Mouse (Mus musculus) left cerebral cortex, adult 18-20 months (tissue): ENCODE results near the gene Cd2. TPM values are rescaled to one million over a fixed set of nuclear protein-coding genes. Genes with fewer than 3 reads are reported as not detected.

ENCODE experiments used
- DNase-seq, 2 experiments: peaks; one replicate each; pipeline ENCODE4 v3.0.0; 2021 to 2022; ENCODE audit warnings: low spot score in 2 of 2, mixed read lengths in 1 of 2
- total RNA-seq, 2 experiments: library from RNA; stranded (reverse); gene quantifications; 2 replicates each; pipeline ENCODE4 v1.2.3; 2021

Gene Cd2
- total RNA-seq, 2 experiments from 2014 or later = not detected

DNA sequence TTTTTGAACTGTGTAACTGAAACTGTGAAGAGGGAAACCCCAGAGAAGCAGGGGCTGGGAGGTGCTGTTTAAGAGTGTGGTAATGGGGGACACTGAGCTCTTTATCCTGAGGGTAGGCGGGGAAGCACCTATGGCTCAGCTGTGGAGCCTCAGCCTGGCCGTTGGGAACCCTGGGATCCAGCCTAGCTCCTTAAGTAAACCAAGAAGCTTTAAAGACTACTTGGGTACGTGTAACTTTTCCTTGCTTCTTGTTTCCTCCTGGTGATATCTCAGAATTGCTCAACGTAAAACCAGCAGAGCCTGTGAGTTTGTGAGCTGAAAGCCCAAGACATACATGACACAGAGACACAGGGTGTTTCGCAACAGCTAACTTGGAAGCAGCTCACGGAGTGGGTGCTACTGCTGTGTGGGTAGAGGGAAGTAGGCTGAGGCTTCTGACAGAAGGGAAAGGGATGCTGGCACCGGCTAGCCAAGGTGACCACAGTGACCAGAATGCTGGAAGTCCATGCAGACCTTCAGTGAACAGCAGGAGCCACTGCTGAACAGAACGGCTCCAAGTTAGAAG, 5.9 kb upstream of the Cd2 start:
- DNase-seq = peak in 1 of 2 experiments; percentile 30

DNA sequence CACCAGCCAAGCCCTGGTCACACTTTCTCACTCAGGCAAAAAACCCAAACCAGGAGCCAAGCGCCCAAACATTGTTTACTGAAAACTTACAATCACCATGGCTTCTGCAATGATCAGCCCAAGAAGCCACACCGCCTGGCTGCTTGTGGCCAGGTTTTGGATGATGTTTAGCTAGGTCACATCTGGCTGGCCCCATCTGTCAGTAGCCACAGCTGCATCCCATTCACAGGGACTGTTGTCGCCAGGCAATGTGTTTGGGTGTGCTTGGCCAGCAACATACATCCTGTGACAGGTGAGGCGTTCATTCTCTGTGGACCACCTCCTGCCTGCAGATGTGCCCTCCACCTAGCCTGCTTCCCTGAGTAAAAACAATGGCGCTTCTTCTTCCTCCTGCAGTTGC, 4.9 kb upstream of the Cd2 start:
- DNase-seq = no peak

DNA sequence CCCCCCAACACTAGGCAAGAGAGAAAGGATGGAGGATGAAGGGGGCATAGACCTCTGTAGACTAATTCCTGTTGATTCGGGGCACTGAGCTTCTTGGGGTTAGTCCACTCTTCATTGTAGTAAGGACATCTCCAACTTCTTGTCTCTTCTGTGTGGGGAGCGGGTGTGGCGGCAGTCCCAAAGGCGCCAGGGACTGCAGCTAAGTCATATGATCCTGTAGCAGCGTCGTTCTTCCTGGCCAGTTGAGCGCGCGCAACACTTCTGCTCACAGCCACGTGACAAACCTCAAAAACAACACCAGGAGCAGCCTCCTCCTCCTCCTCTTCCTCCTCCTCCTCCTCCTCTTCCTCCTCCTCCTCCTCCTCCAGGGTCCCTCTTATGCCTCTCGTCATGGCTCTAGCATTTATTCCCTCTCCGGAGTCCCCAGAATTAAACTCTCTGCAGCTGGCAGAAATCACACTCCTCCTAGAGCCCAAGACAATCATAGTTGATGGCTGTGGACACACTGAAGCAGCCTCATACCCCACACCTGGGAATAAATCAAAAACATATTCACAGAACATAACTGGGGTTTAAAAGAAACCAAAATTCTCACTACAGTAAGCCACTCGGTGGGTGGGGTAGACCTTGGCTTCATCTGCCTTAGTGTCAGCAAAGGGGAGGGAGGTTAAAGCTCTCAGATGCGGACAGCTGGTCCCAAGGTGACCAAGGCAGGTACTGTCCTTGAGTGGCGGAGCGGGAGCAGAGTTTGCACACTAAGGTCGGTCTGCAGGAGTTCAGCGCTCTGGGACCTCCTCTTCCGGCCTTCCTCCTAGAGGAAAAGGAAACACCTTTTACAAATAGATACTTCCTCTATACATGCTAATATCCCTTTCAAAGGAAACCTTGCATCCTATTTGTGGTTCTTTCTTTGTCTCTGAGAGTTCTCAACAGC, 3.1 kb upstream of the Cd2 start:
- no peak for DNase-seq

DNA sequence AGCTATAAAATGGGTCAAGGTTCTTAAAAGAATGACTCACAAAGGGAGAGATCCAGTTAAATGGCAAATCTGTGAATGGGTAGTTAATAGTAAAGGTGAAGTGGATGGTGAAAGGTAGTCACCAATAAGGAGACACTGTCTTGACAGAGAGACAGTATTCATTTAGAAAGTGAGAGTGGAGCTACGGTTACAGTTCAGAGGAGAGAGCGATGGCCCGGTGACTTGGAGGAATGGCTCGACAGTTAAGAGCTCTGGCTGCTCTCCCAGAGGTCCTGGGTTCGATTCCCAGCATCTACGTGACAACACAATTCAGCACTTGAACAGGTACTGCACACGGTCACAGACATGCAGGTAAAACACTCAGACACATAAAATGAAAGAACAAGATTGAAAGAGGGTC, 2.3 kb upstream of the Cd2 start:
- DNase-seq = no peak

DNA sequence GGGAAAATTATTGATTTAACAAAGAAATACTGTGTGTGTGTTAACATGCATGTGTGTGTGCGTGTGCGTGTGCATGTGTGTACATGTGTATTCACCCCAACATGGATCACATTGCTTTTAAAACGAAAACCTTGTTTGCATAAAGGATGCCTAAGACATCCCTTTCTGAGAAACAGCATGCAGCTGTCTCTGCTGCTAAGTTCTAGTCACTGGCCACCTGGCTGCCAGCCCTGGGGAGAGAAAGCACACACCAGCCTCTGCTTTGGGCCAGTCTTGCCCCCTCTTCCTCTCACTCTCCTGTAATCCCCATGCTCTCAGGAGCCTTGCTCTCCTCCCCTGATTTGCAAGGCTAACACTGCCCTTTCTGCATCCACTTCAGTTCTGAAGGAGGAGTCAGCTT, 1.7 kb upstream of the Cd2 start:
- DNase-seq = no peak

DNA sequence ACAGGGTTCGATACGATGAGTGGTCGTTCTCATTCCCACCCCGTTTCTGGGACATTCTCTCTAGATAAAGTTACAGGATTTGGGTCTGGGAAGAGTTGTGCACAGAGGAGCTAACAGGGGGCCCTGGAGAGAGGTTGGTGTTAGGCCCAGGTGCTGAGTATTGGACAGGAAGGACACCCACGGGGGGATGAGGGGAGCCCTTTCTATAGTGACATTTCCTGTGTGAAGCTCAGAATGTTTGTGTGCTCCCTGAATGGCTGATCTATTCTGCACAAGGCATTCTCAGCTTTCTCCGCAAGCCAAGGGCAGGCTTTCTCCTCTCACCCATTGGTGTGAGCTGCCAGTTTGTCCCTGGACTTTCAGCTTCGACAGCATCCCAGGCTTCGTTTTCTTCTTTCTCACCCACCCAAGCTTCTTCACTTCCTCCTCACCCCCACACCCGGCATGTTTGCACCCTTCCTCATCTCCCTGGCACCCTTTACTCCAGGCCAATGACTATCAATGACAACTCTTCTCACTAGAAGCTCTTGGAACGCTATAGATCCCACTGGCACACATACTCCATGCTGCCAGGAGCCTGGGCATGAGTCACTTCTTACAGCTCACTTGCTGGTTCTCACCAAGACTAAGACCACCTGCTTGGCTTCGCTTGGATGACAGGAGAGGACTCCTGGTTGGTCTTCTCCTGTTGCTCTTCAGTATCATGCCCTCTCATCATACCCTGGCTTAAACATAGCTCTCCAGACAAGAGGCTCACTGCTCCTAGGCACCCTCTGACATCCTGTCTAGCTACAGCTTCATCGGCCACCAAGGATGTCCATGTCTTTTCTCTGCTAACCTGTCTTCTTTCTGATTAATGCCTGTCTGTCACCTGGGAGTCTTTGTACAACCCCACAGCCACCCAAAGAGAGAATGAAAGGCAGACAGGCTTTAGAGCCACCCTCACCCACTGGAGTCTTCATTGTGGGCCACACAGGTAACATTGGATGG, 1.1 kb downstream of the Cd2 start:
- no peak for DNase-seq

DNA sequence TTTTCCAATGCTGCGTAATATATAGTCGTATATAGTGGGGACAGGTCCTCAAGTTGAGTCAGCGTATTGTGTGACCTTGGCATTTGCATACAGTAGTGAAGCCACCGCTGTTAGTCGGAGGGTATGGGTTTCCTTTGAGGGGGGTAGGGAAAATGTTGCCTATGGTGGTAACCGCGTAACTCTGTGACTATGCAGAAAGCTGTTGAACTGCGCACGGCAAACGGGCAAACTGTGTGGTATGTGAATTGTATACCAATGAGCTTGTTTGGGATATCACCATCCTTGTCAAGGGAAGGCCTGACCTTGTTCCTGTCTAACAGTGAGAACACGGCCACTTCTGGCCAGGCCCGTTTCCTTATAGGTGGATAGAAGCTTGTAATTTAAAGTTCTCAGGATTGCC, 1.9 kb downstream of the Cd2 start:
- no peak for DNase-seq

DNA sequence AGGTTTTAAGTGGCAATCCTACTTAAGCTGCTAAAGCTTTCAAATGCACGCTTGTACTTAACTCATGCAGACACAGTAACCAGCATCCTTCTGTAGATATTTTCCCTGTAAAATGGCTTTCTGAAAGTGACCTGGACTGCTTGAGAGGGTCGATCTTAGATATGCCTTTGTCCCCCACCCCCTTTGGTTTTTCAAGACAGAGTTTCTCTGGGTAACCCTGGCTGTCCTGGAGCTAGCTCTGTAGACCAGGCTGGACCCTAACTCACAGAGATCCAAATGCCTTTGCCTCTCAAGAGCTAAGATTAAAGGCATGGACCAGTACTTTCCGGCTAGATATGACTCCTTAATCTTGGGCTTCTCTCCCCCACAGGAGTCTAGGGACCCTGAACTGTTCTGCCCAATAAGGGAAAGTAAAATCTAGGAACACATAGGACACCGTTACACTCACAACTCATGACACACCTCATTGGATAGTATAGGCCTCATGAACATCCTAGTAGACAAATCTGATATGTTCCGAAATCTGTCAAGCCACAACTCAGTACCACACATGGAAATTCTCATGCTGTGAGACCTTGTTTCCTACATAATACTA, 2.6 kb downstream of the Cd2 start:
- DNase-seq = no peak

DNA sequence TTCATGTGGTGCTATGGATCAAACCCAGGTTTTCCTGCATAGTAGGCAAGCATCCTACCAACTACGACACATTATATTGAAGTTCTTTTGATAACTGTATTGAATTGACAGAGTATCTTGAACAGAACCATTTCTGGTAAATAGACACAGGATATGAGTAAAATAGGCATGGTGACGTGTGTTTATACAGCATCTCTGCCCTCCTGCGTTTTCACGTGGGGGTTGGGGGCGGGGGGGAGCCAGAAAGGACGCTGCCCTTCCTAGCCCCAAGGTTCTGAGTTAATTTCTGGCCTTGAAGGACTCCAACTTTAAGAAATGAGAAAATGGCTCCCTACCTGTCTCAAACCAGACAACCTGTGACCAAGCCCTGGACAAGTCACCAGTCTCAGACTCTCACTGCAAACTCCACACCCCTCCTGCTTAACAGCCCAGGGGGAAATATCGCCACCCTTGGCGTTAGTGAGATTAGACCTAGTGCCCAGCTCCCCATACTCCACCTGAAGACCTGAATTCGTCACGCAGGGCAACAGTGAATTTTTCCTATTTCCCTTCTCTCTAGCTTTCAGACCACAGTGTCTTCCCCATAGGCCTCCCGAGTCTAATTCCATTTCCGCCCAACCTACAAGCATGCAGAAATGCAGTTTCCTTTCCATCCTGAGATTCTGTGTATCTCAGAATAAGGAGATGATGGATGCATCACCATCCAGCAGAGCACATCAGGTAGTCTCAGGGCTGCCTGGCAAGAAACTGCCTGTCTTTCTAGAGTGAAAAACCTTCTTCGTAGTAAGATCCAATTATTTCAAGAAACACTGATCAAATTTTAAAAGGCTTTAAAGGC, 3.7 kb downstream of the Cd2 start:
- no peak for DNase-seq

DNA sequence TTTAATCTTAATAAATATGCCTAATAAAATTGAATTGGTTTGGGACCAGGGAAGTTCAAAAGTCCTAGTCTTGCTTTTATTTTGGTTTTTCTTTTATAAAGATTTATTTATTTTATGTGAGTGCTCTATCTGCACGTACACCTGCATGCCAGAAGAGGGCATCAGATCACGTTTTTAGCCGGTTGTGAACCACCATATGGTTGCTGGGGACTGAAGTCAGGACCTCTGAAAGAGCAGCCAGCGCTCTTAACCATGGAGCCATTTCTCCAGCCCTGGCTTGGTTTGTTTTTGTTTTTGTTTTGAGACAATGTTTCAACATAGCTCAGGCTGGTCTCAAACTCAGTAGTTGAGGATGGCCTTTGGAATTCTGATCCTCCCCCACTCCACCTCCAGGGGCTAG, 4.3 kb downstream of the Cd2 start:
- DNase-seq = no peak

DNA sequence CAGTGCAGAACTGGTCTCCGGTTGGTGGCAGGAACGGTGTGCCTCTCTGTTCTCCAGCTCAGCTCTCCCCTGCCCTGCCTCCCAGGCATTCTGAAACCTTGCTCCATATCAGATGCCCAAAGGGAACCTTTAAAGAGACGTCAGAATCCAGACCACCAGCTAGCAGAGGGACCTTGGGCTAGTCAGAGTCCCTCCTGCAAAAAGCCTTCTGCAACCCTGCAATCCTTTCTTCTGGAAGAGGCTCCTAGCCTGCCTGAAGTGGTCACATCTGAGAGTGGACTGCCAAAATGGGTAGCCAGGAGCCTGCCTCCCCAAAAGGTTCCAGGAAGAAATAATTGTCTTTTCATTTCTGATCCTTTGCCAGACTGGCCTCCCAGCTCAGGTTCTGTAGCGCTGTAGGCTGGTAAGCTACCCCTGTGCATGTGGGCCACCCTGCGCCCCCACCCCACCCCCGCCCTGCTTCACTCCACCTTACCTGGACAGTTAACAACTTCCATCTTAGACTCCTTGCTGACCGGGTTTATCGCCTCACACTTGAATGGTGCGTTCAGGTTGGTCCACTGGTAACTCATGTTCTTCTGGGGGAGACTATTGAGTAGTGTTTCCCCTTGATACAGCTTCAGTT, 5.1 kb downstream of the Cd2 start:
- DNase-seq = no peak

DNA sequence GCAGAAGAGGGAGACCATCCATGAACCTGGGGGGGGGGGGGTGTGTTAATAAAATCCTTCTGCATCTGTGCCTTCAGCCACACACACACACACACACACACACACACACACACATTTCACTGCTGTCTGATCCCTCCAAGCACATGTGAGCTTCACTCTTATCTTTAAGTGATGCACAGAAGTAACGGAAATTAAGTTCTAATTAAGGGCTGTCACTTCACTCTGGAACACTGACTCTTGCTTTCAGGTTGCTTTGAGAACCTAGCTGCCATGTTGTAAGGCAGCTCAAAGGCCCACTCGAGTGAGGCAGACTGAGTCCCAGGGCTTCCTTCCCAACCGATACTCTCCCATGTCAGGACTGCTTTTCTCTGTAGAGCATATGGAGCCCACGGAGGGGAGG, 5.9 kb downstream of the Cd2 start:
- DNase-seq = no peak

DNA sequence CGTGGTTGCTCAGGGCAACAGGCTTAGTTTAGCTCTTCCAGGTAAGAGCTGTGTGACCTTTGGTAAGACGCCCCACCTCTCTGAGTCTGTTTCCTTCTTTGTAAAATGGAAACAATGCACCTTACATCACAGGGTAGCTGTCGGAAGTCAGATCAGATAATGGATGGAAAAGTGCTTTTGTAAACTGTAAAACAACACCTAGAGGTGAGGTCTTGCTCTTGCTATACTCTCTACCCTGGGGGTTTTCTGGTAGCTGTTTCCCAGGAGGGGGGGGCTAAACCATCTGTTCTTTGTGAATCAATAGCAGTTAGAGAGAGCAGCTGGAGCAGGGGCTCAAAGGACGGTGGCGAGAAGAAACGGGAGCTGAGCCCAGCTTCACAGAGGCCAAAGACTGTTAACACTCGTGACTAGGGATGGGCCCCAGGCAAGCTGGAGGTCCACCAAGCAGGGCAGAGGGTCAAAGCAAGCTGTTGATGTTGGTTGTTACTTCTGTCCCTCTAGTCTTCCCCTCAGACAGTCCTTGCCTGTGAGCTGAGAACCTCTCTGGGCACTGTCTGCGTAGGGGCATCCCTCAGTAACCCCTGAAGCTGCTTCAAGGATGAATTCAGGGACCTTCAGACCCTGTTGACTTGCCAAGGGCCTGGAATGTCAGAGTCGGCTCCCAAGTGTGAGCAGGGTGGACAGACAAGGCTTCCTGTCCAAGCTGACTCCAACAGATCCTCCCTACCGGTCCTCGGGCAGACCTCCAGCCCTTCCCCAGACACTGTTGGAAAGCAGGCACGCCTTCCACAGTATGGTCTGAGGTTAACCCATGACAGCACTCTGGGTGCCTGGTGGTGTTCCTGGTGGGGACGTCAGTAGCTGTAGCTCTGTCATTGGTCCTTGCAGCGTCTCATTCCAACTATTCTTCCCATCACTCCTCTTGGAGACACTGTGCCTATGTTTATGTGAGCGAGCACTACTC, 7.1 kb downstream of the Cd2 start:
- DNase-seq = no peak

DNA sequence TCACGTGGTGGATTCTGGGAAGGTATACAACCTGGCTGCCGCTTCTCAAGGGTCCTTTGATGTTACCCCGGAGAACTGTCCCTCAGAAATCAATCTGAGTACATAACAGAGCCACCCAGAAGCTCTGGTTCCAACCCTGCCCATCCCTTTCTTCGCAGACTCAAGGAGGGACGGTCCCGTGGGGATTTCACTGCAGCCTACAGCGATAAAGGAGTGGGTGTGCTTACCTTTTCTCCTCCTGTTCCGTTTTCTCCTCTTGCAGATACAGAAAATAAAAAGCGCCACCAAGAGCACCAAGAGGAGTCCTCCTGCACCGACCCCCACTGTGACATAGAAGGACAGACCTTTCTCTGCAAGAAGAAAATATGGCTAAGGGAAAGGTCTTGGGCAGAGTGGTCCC, 8.2 kb downstream of the Cd2 start:
- no peak for DNase-seq

DNA sequence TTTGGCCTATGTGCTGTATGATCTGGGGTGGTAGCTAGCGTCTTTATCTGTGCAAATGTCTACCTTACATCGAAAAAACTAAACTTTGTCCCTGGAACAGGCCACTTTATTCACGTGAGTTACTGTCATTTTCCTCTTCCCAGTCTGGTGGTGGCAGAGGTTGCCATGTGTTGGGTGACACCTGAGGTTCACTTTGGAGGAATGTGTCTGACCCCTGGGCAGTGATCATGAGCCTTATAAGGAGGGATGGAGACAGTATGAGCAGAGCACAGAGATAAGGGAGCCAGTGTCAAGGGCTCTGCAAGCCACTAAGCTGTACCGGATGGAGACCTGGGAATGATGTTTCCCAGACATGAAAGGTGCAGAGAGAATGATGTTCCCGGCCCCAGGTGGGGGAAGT, 9.3 kb downstream of the Cd2 start:
- DNase-seq = no peak

DNA sequence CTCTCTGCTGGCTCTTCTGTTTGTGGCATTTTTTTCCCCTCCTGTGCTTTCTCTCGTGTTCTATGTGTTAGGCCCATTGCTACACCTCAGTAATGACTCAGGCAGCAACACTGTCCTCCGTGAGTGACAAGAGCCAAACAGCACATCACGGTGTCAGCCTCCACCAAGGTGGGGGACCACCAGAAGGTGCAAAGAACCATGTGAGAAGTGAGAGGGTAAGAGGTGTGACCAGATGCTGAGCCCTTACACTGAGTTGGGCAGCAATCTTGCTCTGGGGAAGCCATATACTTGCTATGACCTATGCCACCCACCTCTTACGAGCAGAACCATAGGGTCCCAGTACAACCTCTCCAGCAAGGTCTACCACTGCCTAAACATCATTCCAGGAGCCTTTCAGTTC, 9.9 kb downstream of the Cd2 start:
- DNase-seq = no peak

DNA sequence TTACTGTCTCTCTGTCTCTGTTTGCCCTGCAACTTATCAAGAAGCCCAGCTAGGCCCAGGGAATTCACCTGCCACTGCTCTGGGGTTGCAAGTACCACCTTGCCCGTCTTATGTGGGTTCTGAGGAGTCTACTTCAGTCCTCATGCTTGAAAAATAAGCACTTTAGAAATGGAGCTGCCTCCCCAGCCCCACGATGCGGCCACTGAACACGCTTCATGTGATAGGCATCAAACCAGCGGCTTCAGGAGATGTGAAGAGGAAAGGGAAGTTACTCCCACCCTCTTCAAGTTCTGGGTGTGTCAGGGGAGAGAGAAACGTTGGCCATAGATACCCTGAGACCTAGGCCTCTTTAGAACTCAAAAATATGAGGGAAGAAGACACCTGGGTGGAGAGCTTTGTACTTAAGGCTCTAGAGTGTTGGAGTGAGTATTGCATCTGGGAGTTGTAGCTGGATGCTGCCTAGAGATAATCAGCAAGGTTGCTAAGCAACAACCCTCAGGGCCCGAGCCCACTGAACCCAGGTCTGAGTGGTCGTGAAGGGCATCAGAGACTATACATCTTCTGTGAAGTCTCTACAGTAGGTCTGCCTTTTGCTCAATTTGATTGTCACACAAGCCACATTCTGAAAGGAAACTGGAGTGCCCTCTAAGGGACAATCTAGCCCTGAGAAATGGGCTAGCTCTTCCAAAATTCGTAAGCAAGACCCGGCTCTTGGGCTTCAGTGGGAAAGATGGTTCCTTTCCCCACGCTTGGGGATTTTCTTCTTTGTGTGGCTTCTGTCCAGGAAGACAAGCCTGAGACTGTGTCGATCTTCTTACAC, 11.0 kb downstream of the Cd2 start:
- no peak for DNase-seq
